Mouse (Mus musculus) 3134 (cell line): ENCODE data around the gene Plin5.
"Not testable (repeated sequence)": the region's sequence is repeated elsewhere in the genome, so short reads cannot be mapped to it uniquely, and the experiment has no call there.

ENCODE experiments used
- DNase-seq: peaks from one replicate; pipeline ENCODE4 v3.0.0-alpha.2; 2011; ENCODE audit warnings: low spot score; ENCODE audit not compliant: insufficient read length; ENCODE audit errors: extremely low read depth

The Plin5 gene

GRCm38 (mm10) chr17:56074827-56075208 lies 42.6 kb downstream of the Plin5 start, which contains the start of gene Ubxn6:
Ubxn6 (minus strand) TSS chr17:56075028.
- DNase-seq: peak; percentile 97

- DNase-seq: peak; percentile 92
Measured at GRCm38 (mm10) chr17:56074097-56074826, 43.1 kb downstream of the Plin5 start.

- DNase-seq: no peak
Measured at GRCm38 (mm10) chr17:56072243-56072642, 45.2 kb downstream of the Plin5 start.

GRCm38 (mm10) chr17:56071126-56071525 lies 46.3 kb downstream of the Plin5 start:
- DNase-seq: no peak

- no peak for DNase-seq
Measured at GRCm38 (mm10) chr17:56069066-56069465, 48.3 kb downstream of the Plin5 start.

GRCm38 (mm10) chr17:56066451-56066850 lies 50.9 kb downstream of the Plin5 start:
- no peak for DNase-seq

- not testable (repeated sequence) for DNase-seq
Measured at GRCm38 (mm10) chr17:56065715-56066114, 51.7 kb downstream of the Plin5 start.

GRCm38 (mm10) chr17:56062081-56062480 lies 55.3 kb downstream of the Plin5 start:
- DNase-seq: no peak
